Mouse (Mus musculus): ENCODE results near the gene Agrp.

DNA sequence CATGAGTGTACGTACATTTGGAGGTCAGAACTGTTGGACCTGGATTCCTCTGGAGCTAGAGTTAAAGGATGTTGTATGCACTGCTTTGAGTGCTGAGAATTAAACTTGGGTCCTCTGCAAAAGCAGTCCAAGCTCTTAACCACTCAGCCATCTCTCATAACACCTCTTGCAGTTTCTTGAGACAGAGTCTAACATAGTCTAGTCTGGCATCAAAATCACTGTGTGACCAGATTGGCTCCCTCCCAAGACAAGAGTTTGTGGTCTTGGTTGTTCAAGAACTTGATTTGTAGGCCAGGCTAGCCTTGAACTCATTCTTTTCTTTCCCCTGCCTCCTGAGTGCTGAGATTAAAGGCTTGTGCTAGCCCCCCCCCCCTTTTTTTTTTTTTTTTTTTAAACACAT, 11.7 kb upstream of the Agrp start:
- TF ChIP-seq EP300 (IDR thresholded peaks at IDR 0.05; ENCODE audit: insufficient read depth, low read depth, low read length) (no peak), POLR2A (IDR thresholded peaks at IDR 0.05; ENCODE audit: insufficient read depth, low read length) (no peak), CTCF (IDR thresholded peaks at IDR 0.05; ENCODE audit: low read depth, low read length) (no peak)
